In the genomic region with DNA sequence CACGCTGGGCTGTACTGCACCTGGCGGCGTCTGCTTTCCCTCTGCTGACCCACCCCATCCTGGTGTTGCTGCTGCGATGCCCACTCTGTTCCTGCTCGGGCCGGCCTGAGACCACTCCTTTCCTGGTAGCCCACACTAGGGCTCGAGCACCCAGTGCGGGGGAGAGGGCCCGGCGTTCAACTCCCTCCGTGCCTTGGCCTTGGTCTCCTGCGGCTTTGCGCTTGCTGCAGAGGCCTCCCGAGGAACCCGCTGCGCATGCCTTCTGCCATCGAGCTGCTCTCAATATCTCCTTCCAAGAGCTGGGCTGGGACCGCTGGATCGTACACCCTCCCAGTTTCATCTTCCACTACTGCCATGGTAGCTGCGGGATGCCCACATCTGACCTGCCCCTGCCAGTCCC, we compare ENCODE assay signal across 17 mouse cellular contexts. TPM values are rescaled to one million over a fixed set of nuclear protein-coding genes. Genes with fewer than 3 reads are reported as not detected.
A peak's percentile ranks its signal among the peaks of the same experiment; 100 is the strongest.
DNase-seq lines count a peak whose midpoint lies in the region; ATAC-seq and TF ChIP-seq lines count a peak whose summit lies in the region.
"Had no signal": no experiment of that assay in that cellular context is flagged by ENCODE, and none has a peak within 500 bp of the region (broad histone marks: within the 10 kb centered on the region; RNA-seq: fewer than 3 reads in every experiment).

No protein-coding gene starts in this region.

- no peaks in the 10 kb centered on the region for H3K27me3 ChIP-seq in heart, embryonic 11.5 days (ENCODE audit: control insufficient read depth, insufficient read depth, low read length)
- no peaks in the 10 kb centered on the region for H3K27me3 ChIP-seq in kidney, embryonic 15.5 days
- H3K27me3 ChIP-seq in ES-Bruce4 (ENCODE audit: control insufficient read depth, insufficient read depth, low read length, poor library complexity, severe bottlenecking): no peaks in the 10 kb centered on the region
- no peaks in the 10 kb centered on the region for H3K27me3 ChIP-seq in intestine, embryonic 16.5 days (replicated peaks; ENCODE audit: control insufficient read depth, insufficient read depth, low read length)

- no peak for DNase-seq in heart, postnatal 36 days
- DNase-seq in kidney, postnatal 36 days: no peak
- DNase-seq in spleen, adult 12 weeks (ENCODE audit: low spot score): no peak
- DNase-seq: cerebellum, adult 8-10 months; embryo, embryonic 11 days; kidney, adult 9 months had no signal

- TF ChIP-seq POLR2A in ES-Bruce4 (IDR thresholded peaks at IDR 0.05; ENCODE audit: insufficient read depth, low read length): no peak

- H3K9ac ChIP-seq in heart, embryonic 11.5 days (ENCODE audit: low read depth, low read length): peak overlapping the region; percentile 23; the same call in 1 of the 2 replicates
- H3K9ac ChIP-seq in kidney, embryonic 15.5 days: no peak overlapping the region
- peak overlapping the region; percentile 50 for H3K9ac ChIP-seq in ES-Bruce4 (ENCODE audit: low read depth, poor library complexity, severe bottlenecking)
- peak overlapping the region; percentile 37 for H3K9ac ChIP-seq in intestine, embryonic 16.5 days (ENCODE audit: low read depth, low read length)
- H3K9ac ChIP-seq: forebrain, embryonic 13.5 days; hindbrain, embryonic 15.5 days; limb, embryonic 13.5 days; midbrain, embryonic 15.5 days had no signal

- TF ChIP-seq EP300 in ES-Bruce4 (IDR thresholded peaks at IDR 0.05; ENCODE audit: insufficient read depth, low read depth, low read length): 0 out of 2 replicates have a peak, but pooled peaks have one; percentile 15

- peak overlapping the region; percentile 29 for H3K4me2 ChIP-seq in heart, embryonic 11.5 days
- no peak overlapping the region for H3K4me2 ChIP-seq in kidney, embryonic 15.5 days
- no peak overlapping the region for H3K4me2 ChIP-seq in intestine, embryonic 16.5 days (ENCODE audit: low read depth, low read length)
- H3K4me2 ChIP-seq: forebrain, embryonic 13.5 days; hindbrain, embryonic 15.5 days; limb, embryonic 13.5 days; midbrain, embryonic 15.5 days had no signal

- no peak for TF ChIP-seq CTCF in ES-Bruce4 (IDR thresholded peaks at IDR 0.05; ENCODE audit: low read depth, low read length)

- WGBS in heart, embryonic 11.5 days (ENCODE audit: insufficient replicate concordance): 43% methylated on average over 20 of the region's 20 CpGs
- WGBS in kidney, embryonic 15.5 days: 60% methylated on average over 20 of the region's 20 CpGs
- 62% methylated on average over 20 of the region's 20 CpGs for WGBS in intestine, embryonic 16.5 days

- intact Hi-C loops in heart, postnatal 36 days (cut with DNase I): no loop called here

- peak overlapping the region; percentile 86 for H3K27ac ChIP-seq in heart, embryonic 11.5 days (ENCODE audit: low read depth, low read length)
- H3K27ac ChIP-seq in kidney, embryonic 15.5 days: 0 out of 2 replicates have a peak overlapping the region, but pooled peaks have one; percentile 6
- H3K27ac ChIP-seq in ES-Bruce4 (ENCODE audit: insufficient read depth, low read length): peak overlapping the region; percentile 12; the same call in 1 of the 2 replicates
- no peak overlapping the region for H3K27ac ChIP-seq in intestine, embryonic 16.5 days (ENCODE audit: low read length)
- H3K27ac ChIP-seq: forebrain, embryonic 13.5 days; hindbrain, embryonic 15.5 days; layer of hippocampus, adult 2 months; limb, embryonic 13.5 days; macrophage; midbrain, embryonic 15.5 days had no signal

- ATAC-seq in heart, embryonic 11.5 days (replicated peaks; ENCODE audit: insufficient number of reproducible peaks, low FRiP score, low TSS enrichment): no peak
- ATAC-seq in kidney, embryonic 15.5 days (replicated peaks; ENCODE audit: low FRiP score): no peak
- ATAC-seq in intestine, embryonic 16.5 days: no peak
- no peak for ATAC-seq in frontal cortex, adult (ENCODE audit: low TSS enrichment)
- ATAC-seq: forebrain, embryonic 13.5 days; midbrain, embryonic 15.5 days had no signal

- peaks cover 55% of the 10 kb centered on the region for H3K4me1 ChIP-seq in heart, embryonic 11.5 days (ENCODE audit: control insufficient read depth, insufficient read depth, low read length)
- peaks cover 55% of the 10 kb centered on the region for H3K4me1 ChIP-seq in kidney, embryonic 15.5 days
- H3K4me1 ChIP-seq in ES-Bruce4 (ENCODE audit: control insufficient read depth, insufficient read depth, low read length): peaks cover 15% of the 10 kb centered on the region
- H3K4me1 ChIP-seq in intestine, embryonic 16.5 days (ENCODE audit: control insufficient read depth, insufficient read depth, low read length): peaks cover 44% of the 10 kb centered on the region

- no peak overlapping the region for H3K4me3 ChIP-seq in heart, embryonic 11.5 days (ENCODE audit: low read depth, low read length)
- no peak overlapping the region for H3K4me3 ChIP-seq in kidney, embryonic 15.5 days (replicated peaks)
- peak overlapping the region; percentile 35 for H3K4me3 ChIP-seq in ES-Bruce4 (ENCODE audit: low read depth, low read length)
- no peak overlapping the region for H3K4me3 ChIP-seq in intestine, embryonic 16.5 days (ENCODE audit: low read length)
- H3K4me3 ChIP-seq: forebrain, embryonic 13.5 days; hindbrain, embryonic 15.5 days; layer of hippocampus, adult 2 months; limb, embryonic 13.5 days; midbrain, embryonic 15.5 days had no signal

- H3K36me3 ChIP-seq in heart, embryonic 11.5 days (ENCODE audit: control insufficient read depth, insufficient read depth, low read length): no peaks in the 10 kb centered on the region
- no peaks in the 10 kb centered on the region for H3K36me3 ChIP-seq in kidney, embryonic 15.5 days
- no peaks in the 10 kb centered on the region for H3K36me3 ChIP-seq in ES-Bruce4 (ENCODE audit: control insufficient read depth, insufficient read depth, low read length, poor library complexity, severe bottlenecking)
- H3K36me3 ChIP-seq in intestine, embryonic 16.5 days (ENCODE audit: control insufficient read depth, insufficient read depth, low read length): no peaks in the 10 kb centered on the region
- H3K36me3 ChIP-seq: hindbrain, embryonic 15.5 days; limb, embryonic 13.5 days; midbrain, embryonic 15.5 days had no signal

- H3K9me3 ChIP-seq in heart, embryonic 11.5 days (replicated peaks; ENCODE audit: control insufficient read depth, low read length): no peaks in the 10 kb centered on the region
- H3K9me3 ChIP-seq in kidney, embryonic 15.5 days (replicated peaks): no peaks in the 10 kb centered on the region
- H3K9me3 ChIP-seq in ES-Bruce4 (replicated peaks; ENCODE audit: control insufficient read depth, insufficient read depth, low read length, poor library complexity, severe bottlenecking): no peaks in the 10 kb centered on the region
- no peaks in the 10 kb centered on the region for H3K9me3 ChIP-seq in intestine, embryonic 16.5 days (ENCODE audit: control insufficient read depth, low read length)
- H3K9me3 ChIP-seq: forebrain, embryonic 13.5 days; hindbrain, embryonic 15.5 days; limb, embryonic 13.5 days; midbrain, embryonic 15.5 days had no signal

RNA-seq across cellular contexts. Expression of a gene that starts 2.7 kb away (rescaled TPM):
- polyA plus RNA-seq in heart, embryonic 11.5 days (2014; fragmentation: Nextera tagmentation; extraction: Ambion mirVana): 4.0 and 4.8 TPM in 2 replicates
- total RNA-seq in heart, postnatal 36 days (2021): 1 to 10 TPM; 3.6 TPM
- 6.0 and 11.2 TPM in 2 replicates for polyA plus RNA-seq in kidney, embryonic 15.5 days (2015; fragmentation: Nextera tagmentation; extraction: Ambion mirVana)
- polyA plus RNA-seq in ES-Bruce4 (2011; ENCODE audit: insufficient read depth, insufficient read length, low read depth, missing spikeins): 1.9 and 2.4 TPM in 2 replicates
- polyA plus RNA-seq in intestine, embryonic 16.5 days (2015; fragmentation: Nextera tagmentation; extraction: Ambion mirVana): 6.6 and 7.3 TPM in 2 replicates
- polyA plus RNA-seq: macrophage had no signal

RNA-seq across cellular contexts. Expression of a gene that starts 3.3 kb away (rescaled TPM):
- 98.8 and 102 TPM in 2 replicates for polyA plus RNA-seq in heart, embryonic 11.5 days (2014; fragmentation: Nextera tagmentation; extraction: Ambion mirVana)
- total RNA-seq in heart, postnatal 36 days (2021): 100 to 1,000 TPM; 130 to 136 TPM
- 67.2 and 80.1 TPM in 2 replicates for polyA plus RNA-seq in kidney, embryonic 15.5 days (2015; fragmentation: Nextera tagmentation; extraction: Ambion mirVana)
- 32.6 and 32.9 TPM in 2 replicates for polyA plus RNA-seq in ES-Bruce4 (2011; ENCODE audit: insufficient read depth, insufficient read length, low read depth, missing spikeins)
- polyA plus RNA-seq in intestine, embryonic 16.5 days (2015; fragmentation: Nextera tagmentation; extraction: Ambion mirVana): 38.7 and 42.7 TPM in 2 replicates
- polyA plus RNA-seq: macrophage had no signal

RNA-seq across cellular contexts. Expression of a gene that starts 11.7 kb away (rescaled TPM):
- polyA plus RNA-seq in heart, embryonic 11.5 days (2014; fragmentation: Nextera tagmentation; extraction: Ambion mirVana): 9.1 and 11.6 TPM in 2 replicates
- total RNA-seq in heart, postnatal 36 days (2021): 10 to 100 TPM in 1 of 2 experiments, 1 to 10 TPM in 1; 9.2 to 14.1 TPM
- polyA plus RNA-seq in kidney, embryonic 15.5 days (2015; fragmentation: Nextera tagmentation; extraction: Ambion mirVana): 25.1 and 26.5 TPM in 2 replicates
- polyA plus RNA-seq in ES-Bruce4 (2011; ENCODE audit: insufficient read depth, insufficient read length, low read depth, missing spikeins): 18.8 and 22.7 TPM in 2 replicates
- polyA plus RNA-seq in intestine, embryonic 16.5 days (2015; fragmentation: Nextera tagmentation; extraction: Ambion mirVana): 16.6 and 17.8 TPM in 2 replicates

RNA-seq across cellular contexts. Expression of a gene that starts 30.3 kb away (rescaled TPM):
- polyA plus RNA-seq in heart, embryonic 11.5 days (2014; fragmentation: Nextera tagmentation; extraction: Ambion mirVana): 0.14 and 0.54 TPM in 2 replicates
- under 1 TPM; 0.11 to 0.19 TPM for total RNA-seq in heart, postnatal 36 days (2021)
- polyA plus RNA-seq in kidney, embryonic 15.5 days (2015; fragmentation: Nextera tagmentation; extraction: Ambion mirVana): 0.63 and 1.2 TPM in 2 replicates
- polyA plus RNA-seq in ES-Bruce4 (2011; ENCODE audit: insufficient read depth, insufficient read length, low read depth, missing spikeins): 0.27 and 0.53 TPM in 2 replicates
- polyA plus RNA-seq in intestine, embryonic 16.5 days (2015; fragmentation: Nextera tagmentation; extraction: Ambion mirVana): 1.5 and 1.9 TPM in 2 replicates
- polyA plus RNA-seq: macrophage had no signal

RNA-seq across cellular contexts. Expression of a gene that starts 30.5 kb away (rescaled TPM):
- 21.4 and 24.6 TPM in 2 replicates for polyA plus RNA-seq in heart, embryonic 11.5 days (2014; fragmentation: Nextera tagmentation; extraction: Ambion mirVana)
- 10 to 100 TPM; 25.5 to 26.8 TPM for total RNA-seq in heart, postnatal 36 days (2021)
- polyA plus RNA-seq in kidney, embryonic 15.5 days (2015; fragmentation: Nextera tagmentation; extraction: Ambion mirVana): 35.5 and 40.6 TPM in 2 replicates
- 13.3 and 15.1 TPM in 2 replicates for polyA plus RNA-seq in ES-Bruce4 (2011; ENCODE audit: insufficient read depth, insufficient read length, low read depth, missing spikeins)
- polyA plus RNA-seq in intestine, embryonic 16.5 days (2015; fragmentation: Nextera tagmentation; extraction: Ambion mirVana): 25.2 and 28.8 TPM in 2 replicates
